Mouse (Mus musculus): ENCODE measurements around the gene Itpripl2.

- TF ChIP-seq GATA1 (IDR thresholded peaks at IDR 0.05; ENCODE audit: borderline replicate concordance, low read length) (no peak), FLI1 (IDR thresholded peaks at IDR 0.05; ENCODE audit: low read length) (no peak)
These were observed 16.6 kb downstream of the Itpripl2 start for GRCm38 (mm10) chr7:118475008-118475705.
